Mouse (Mus musculus): ENCODE measurements at regions not wholly inside any gene's neighbourhood (a gene's known extent, or its start where the extent isn't known, plus 50 kb on each side); places are given as distances from the start of the nearest gene placed in this dataset.

- Histone ChIP-seq H3K4me3 (replicated peaks; ENCODE audit: low read length) (no peak overlapping the region), H3K36me3 (replicated peaks; ENCODE audit: control insufficient read depth, insufficient read depth) (no peaks in the 10 kb centered on the region), H3K9me3 (ENCODE audit: control insufficient read depth, low read length) (no peaks in the 10 kb centered on the region), H3K27ac (peak overlapping the region; percentile 51), H3K4me2 (replicated peaks) (no peak overlapping the region), H3K9ac (no peak overlapping the region), H3K27me3 (ENCODE audit: control insufficient read depth, insufficient read depth, low read length) (no peaks in the 10 kb centered on the region), H3K4me1 (replicated peaks; ENCODE audit: control insufficient read depth, insufficient read depth, low read length) (peaks cover 7% of the 10 kb centered on the region)
- 33% methylated on average over 5 of the region's 5 CpGs for WGBS
- DNase-seq (ENCODE audit: low spot score) = no peak
- no peak; the same call in 1 of the 2 replicates for ATAC-seq (ENCODE audit: low FRiP score)
These were observed 125.5 kb upstream of the Kcnj15 start for GRCm38 (mm10) chr16:95131815-95132214.

GRCm38 (mm10) chr16:95138809-95139208 lies 118.5 kb upstream of the Kcnj15 start:
- 74% methylated on average over 3 of the region's 3 CpGs for WGBS
- ATAC-seq (ENCODE audit: low FRiP score) = no peak

GRCm38 (mm10) chr16:95141510-95142394 lies 115.6 kb upstream of the Kcnj15 start:
- Histone ChIP-seq H3K36me3 (replicated peaks; ENCODE audit: control insufficient read depth, insufficient read depth) (no peaks in the 10 kb centered on the region), H3K9me3 (ENCODE audit: control insufficient read depth, low read length) (no peaks in the 10 kb centered on the region), H3K4me2 (replicated peaks) (no peak overlapping the region), H3K27me3 (ENCODE audit: control insufficient read depth, insufficient read depth, low read length) (no peaks in the 10 kb centered on the region), H3K9ac (no peak overlapping the region), H3K4me1 (replicated peaks; ENCODE audit: control insufficient read depth, insufficient read depth, low read length) (peaks cover 14% of the 10 kb centered on the region), H3K27ac (peak overlapping the region; percentile 68), H3K4me3 (replicated peaks; ENCODE audit: low read length) (no peak overlapping the region)
- DNase-seq (ENCODE audit: low spot score) = peak; percentile 38
- ATAC-seq (ENCODE audit: low FRiP score) = peak; percentile 80
- WGBS = 53% methylated on average over 8 of the region's 8 CpGs

More at GRCm38 (mm10) chr16:95138809-95139208, 118.5 kb upstream of the Kcnj15 start:
- H3K27me3 ChIP-seq (ENCODE audit: control insufficient read depth, insufficient read depth, low read length) = no peaks in the 10 kb centered on the region
- DNase-seq (ENCODE audit: low spot score) = no peak
- H3K36me3 ChIP-seq (replicated peaks; ENCODE audit: control insufficient read depth, insufficient read depth) = no peaks in the 10 kb centered on the region
- H3K27ac ChIP-seq = no peak overlapping the region
- no peak overlapping the region for H3K9ac ChIP-seq
- H3K4me1 ChIP-seq (replicated peaks; ENCODE audit: control insufficient read depth, insufficient read depth, low read length) = peaks cover 14% of the 10 kb centered on the region
- no peak overlapping the region for H3K4me2 ChIP-seq (replicated peaks)
- no peak overlapping the region for H3K4me3 ChIP-seq (replicated peaks; ENCODE audit: low read length)
- H3K9me3 ChIP-seq (ENCODE audit: control insufficient read depth, low read length) = no peaks in the 10 kb centered on the region

- H3K4me1 ChIP-seq (replicated peaks; ENCODE audit: control insufficient read depth, insufficient read depth, low read length) = no peaks in the 10 kb centered on the region
- DNase-seq (ENCODE audit: low spot score) (no peak), ATAC-seq (ENCODE audit: low FRiP score) (no peak)
- H3K27ac ChIP-seq = no peak overlapping the region
- H3K27me3 ChIP-seq (ENCODE audit: control insufficient read depth, insufficient read depth, low read length) = no peaks in the 10 kb centered on the region
- H3K4me2 ChIP-seq (replicated peaks) = no peak overlapping the region
- H3K4me3 ChIP-seq (replicated peaks; ENCODE audit: low read length) = no peak overlapping the region
- H3K9ac ChIP-seq = no peak overlapping the region
- H3K36me3 ChIP-seq (replicated peaks; ENCODE audit: control insufficient read depth, insufficient read depth) = no peaks in the 10 kb centered on the region
- WGBS = 71% methylated on average over 8 of the region's 8 CpGs
- H3K9me3 ChIP-seq (ENCODE audit: control insufficient read depth, low read length) = no peaks in the 10 kb centered on the region
These were observed 106.9 kb upstream of the Kcnj15 start for GRCm38 (mm10) chr16:95150499-95150898.

- 85% methylated on average over 3 of the region's 3 CpGs for WGBS
- H3K9ac ChIP-seq = no peak overlapping the region
- no peak overlapping the region for H3K27ac ChIP-seq
- H3K27me3 ChIP-seq (ENCODE audit: control insufficient read depth, insufficient read depth, low read length) = no peaks in the 10 kb centered on the region
- ATAC-seq (ENCODE audit: low FRiP score) = no peak
- no peaks in the 10 kb centered on the region for H3K9me3 ChIP-seq (ENCODE audit: control insufficient read depth, low read length)
- DNase-seq (ENCODE audit: low spot score) = no peak
- H3K4me1 ChIP-seq (replicated peaks; ENCODE audit: control insufficient read depth, insufficient read depth, low read length) = no peaks in the 10 kb centered on the region
- H3K4me2 ChIP-seq (replicated peaks) = no peak overlapping the region
- H3K36me3 ChIP-seq (replicated peaks; ENCODE audit: control insufficient read depth, insufficient read depth) = no peaks in the 10 kb centered on the region
- no peak overlapping the region for H3K4me3 ChIP-seq (replicated peaks; ENCODE audit: low read length)
These were observed 105.9 kb upstream of the Kcnj15 start for GRCm38 (mm10) chr16:95151499-95151898.

GRCm38 (mm10) chr16:95151914-95152313 lies 105.4 kb upstream of the Kcnj15 start:
- H3K4me2 ChIP-seq (replicated peaks) = no peak overlapping the region
- no peak overlapping the region for H3K4me3 ChIP-seq (replicated peaks; ENCODE audit: low read length)
- no peaks in the 10 kb centered on the region for H3K27me3 ChIP-seq (ENCODE audit: control insufficient read depth, insufficient read depth, low read length)
- no peaks in the 10 kb centered on the region for H3K9me3 ChIP-seq (ENCODE audit: control insufficient read depth, low read length)
- H3K9ac ChIP-seq = no peak overlapping the region
- no peak for ATAC-seq (ENCODE audit: low FRiP score)
- 92% methylated on average over 6 of the region's 6 CpGs for whole genome bisulfite sequencing
- no peaks in the 10 kb centered on the region for H3K36me3 ChIP-seq (replicated peaks; ENCODE audit: control insufficient read depth, insufficient read depth)
- DNase-seq (ENCODE audit: low spot score) = no peak
- H3K27ac ChIP-seq = no peak overlapping the region
- H3K4me1 ChIP-seq (replicated peaks; ENCODE audit: control insufficient read depth, insufficient read depth, low read length) = no peaks in the 10 kb centered on the region

GRCm38 (mm10) chr16:95152742-95153383 lies 104.5 kb upstream of the Kcnj15 start:
- Histone ChIP-seq H3K27ac (no peak overlapping the region), H3K9me3 (ENCODE audit: control insufficient read depth, low read length) (no peaks in the 10 kb centered on the region)
- no peak for ATAC-seq (ENCODE audit: low FRiP score)

GRCm38 (mm10) chr16:95168349-95168748 lies 89.0 kb upstream of the Kcnj15 start:
- Histone ChIP-seq H3K9me3 (ENCODE audit: control insufficient read depth, low read length) (no peaks in the 10 kb centered on the region), H3K27ac (no peak overlapping the region), H3K27me3 (ENCODE audit: control insufficient read depth, insufficient read depth, low read length) (no peaks in the 10 kb centered on the region), H3K4me3 (replicated peaks; ENCODE audit: low read length) (no peak overlapping the region), H3K36me3 (replicated peaks; ENCODE audit: control insufficient read depth, insufficient read depth) (no peaks in the 10 kb centered on the region), H3K4me2 (replicated peaks) (no peak overlapping the region), H3K4me1 (replicated peaks; ENCODE audit: control insufficient read depth, insufficient read depth, low read length) (no peaks in the 10 kb centered on the region), H3K9ac (no peak overlapping the region)
- ATAC-seq (ENCODE audit: low FRiP score) = no peak
- 84% methylated on average over 7 of the region's 7 CpGs for WGBS
- no peak for DNase-seq (ENCODE audit: low spot score)

More at GRCm38 (mm10) chr16:95152742-95153383, 104.5 kb upstream of the Kcnj15 start:
- H3K9ac ChIP-seq = no peak overlapping the region
- H3K27me3 ChIP-seq (ENCODE audit: control insufficient read depth, insufficient read depth, low read length) = no peaks in the 10 kb centered on the region
- H3K36me3 ChIP-seq (replicated peaks; ENCODE audit: control insufficient read depth, insufficient read depth) = no peaks in the 10 kb centered on the region
- H3K4me2 ChIP-seq (replicated peaks) = no peak overlapping the region
- no peaks in the 10 kb centered on the region for H3K4me1 ChIP-seq (replicated peaks; ENCODE audit: control insufficient read depth, insufficient read depth, low read length)
- DNase-seq (ENCODE audit: low spot score) = no peak
- 70% methylated on average over 13 of the region's 13 CpGs for whole genome bisulfite sequencing
- H3K4me3 ChIP-seq (replicated peaks; ENCODE audit: low read length) = no peak overlapping the region

- H3K9ac ChIP-seq = no peak overlapping the region
- H3K4me3 ChIP-seq (replicated peaks; ENCODE audit: low read length) = no peak overlapping the region
- no peak for ATAC-seq (ENCODE audit: low FRiP score)
- no peaks in the 10 kb centered on the region for H3K4me1 ChIP-seq (replicated peaks; ENCODE audit: control insufficient read depth, insufficient read depth, low read length)
- H3K27me3 ChIP-seq (ENCODE audit: control insufficient read depth, insufficient read depth, low read length) = no peaks in the 10 kb centered on the region
- DNase-seq (ENCODE audit: low spot score) = no peak
- 100% methylated on average over 1 of the region's 1 CpGs for WGBS
- H3K27ac ChIP-seq = no peak overlapping the region
- H3K36me3 ChIP-seq (replicated peaks; ENCODE audit: control insufficient read depth, insufficient read depth) = no peaks in the 10 kb centered on the region
- no peaks in the 10 kb centered on the region for H3K9me3 ChIP-seq (ENCODE audit: control insufficient read depth, low read length)
- no peak overlapping the region for H3K4me2 ChIP-seq (replicated peaks)
These were observed 88.0 kb upstream of the Kcnj15 start for GRCm38 (mm10) chr16:95169346-95169745.

All from hindbrain, embryonic 14.5 days (tissue).